Mouse (Mus musculus): ENCODE measurements around the gene Ptprh.

The Ptprh gene

GRCm38 (mm10) chr7:4603873-4604272 is at the start of gene Ptprh:
Ptprh (minus strand) TSS chr7:4604041.
- no peak for DNase-seq

GRCm38 (mm10) chr7:4653351-4653750 is 49.5 kb upstream of the Ptprh start:
- DNase-seq = no peak

GRCm38 (mm10) chr7:4652726-4653125 is 48.9 kb upstream of the Ptprh start:
- DNase-seq = no peak

DNA sequence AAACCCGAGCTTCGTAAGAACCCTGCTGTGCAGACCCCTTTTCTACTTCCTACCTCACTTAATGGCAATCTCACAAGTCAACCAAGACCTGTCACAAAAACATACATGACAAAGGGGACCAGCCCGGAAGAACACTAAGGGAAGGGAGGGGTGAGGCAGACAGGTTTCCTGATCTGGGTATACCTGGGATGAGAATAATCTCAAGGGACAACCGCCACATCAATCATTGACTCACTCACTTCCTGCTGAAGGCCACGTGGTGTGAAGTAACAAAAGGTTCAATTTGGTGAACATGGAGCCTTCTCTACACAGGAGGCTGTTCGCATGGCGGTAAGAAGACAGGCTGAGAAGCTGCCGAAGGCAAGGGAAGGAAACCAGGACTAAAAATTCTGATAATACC is 47.7 kb upstream of the Ptprh start:
- no peak for DNase-seq

GRCm38 (mm10) chr7:4647992-4648391 is 44.2 kb upstream of the Ptprh start:
- no peak for DNase-seq

- no peak for DNase-seq
Observed at GRCm38 (mm10) chr7:4647291-4647690, 43.5 kb upstream of the Ptprh start.

DNA sequence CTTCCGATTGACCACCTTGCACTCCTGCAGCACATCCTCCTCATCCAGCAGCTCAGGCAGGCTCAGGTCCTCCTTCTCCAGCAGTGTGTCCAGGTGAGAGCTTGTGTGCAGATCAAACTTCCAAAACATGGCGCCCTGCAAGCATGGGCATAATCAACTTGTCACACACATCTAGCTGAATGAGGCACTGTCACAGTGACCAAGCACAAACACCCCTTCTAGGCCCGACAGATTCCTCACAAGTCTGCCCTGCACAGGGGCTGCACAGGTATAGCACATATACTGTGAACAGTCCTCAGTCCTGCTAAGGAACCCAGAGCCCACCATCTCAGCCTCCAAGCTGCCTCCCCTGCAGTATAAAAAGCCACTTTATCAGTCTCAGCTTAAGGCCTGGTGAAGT is 43.0 kb upstream of the Ptprh start:
- no peak for DNase-seq

GRCm38 (mm10) chr7:4643225-4643624 is 39.4 kb upstream of the Ptprh start:
- no peak for DNase-seq

DNA sequence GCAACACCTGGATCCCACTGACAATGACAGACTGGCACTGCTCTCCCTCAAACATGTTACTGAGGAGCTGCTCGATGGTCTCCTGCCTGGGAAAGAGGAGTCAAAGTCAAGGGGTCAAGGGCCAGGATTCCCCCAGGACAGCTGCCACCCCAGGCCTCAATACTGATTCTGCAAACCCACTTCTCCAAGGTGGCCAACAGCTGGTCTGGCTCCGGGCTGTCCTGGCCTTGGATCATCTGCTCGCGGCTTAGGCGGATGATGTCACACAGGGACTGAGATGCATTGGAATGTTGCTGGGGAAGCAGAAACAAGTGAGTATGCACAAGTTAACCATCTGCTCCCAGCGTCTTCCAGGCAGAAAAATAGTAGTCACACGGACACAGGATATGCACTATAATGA is 38.1 kb upstream of the Ptprh start:
- DNase-seq = no peak

DNA sequence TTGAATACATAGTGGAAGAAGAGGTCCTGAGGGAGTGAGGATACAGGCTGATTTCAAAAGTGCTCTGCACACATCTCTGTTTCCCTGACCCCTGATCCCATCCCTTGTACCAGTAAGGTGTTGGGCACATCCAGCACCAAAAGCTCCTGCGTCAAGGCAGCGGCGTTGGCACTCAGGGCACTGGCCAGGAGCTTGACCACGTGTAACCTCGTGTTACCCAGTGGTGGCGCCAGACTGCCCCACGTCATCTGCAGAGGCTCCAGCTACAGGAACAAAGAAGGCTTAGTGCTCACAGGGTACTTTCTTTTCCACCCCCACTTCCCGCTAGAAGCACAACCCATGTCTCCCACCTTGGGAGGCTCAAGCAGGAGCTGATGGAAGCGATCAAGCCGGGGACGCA is 37.3 kb upstream of the Ptprh start:
- DNase-seq = no peak

DNA sequence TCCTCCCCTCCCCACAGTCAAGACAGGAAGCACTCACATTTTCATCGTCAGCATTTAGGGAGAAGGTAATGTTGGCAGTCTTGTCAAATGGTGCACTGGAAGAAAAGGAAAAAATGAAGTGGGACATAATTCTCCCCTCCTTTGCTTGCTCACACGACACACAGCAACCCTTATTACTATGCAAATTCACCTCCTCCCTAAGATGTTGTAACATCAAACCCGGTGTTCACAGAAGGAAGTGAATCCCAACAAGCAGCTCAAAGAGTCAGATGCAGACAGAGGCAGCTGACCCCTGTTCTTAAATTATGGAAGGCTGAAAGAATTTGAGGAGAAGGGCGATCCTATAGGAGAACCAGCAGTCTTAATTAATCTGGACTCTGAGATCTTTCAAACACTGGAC is 32.3 kb upstream of the Ptprh start:
- no peak for DNase-seq

DNA sequence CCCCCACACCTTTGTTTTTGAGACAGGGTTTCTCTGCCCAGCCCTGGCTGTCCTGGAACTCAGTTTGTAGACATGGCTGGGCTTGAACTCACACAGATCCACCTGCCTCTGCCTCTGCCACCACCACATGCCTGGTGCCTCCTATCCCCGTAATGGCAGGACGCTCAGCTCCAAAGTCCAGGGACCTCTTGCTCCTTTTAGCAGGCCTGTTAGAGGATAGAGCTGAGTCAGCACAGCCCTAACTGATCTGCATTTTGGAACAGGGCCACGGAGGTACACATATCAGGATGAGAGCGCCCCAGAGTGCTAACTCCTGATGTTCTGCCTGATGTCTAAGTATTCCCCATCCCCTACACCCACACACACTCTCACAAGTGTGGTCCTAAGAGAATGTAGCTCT is 27.2 kb upstream of the Ptprh start, which contains the start of gene Tmem86b:
Gene Tmem86b, minus strand, starts transcription at position 392 of the 400 bp plus-strand sequence.
- DNase-seq = no peak

DNA sequence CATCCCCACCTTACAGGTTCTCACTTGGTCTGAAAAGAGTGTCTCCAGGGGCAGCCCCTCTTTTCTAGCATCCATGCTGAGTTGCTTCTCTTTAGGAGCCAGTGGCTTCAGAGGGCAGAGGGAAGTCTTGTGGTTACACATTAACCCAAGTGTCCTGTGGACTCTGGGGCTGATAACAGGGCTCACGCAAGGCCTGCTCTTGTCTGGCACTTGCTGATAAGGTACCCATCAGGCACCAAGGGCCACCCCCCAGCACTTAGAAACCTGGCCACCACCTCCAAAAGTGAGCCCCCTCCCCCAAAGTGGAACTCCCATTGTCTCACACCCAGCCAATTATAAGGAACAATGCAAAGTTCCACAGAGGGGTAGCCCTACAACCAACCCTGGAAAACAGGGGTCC is 26.4 kb upstream of the Ptprh start:
- no peak for DNase-seq

- DNase-seq = no peak
Observed at GRCm38 (mm10) chr7:4629586-4629985, 25.7 kb upstream of the Ptprh start.

- DNase-seq = no peak
Observed at GRCm38 (mm10) chr7:4625928-4626327, 22.1 kb upstream of the Ptprh start.

GRCm38 (mm10) chr7:4624343-4624742 is 20.5 kb upstream of the Ptprh start:
- no peak for DNase-seq

DNA sequence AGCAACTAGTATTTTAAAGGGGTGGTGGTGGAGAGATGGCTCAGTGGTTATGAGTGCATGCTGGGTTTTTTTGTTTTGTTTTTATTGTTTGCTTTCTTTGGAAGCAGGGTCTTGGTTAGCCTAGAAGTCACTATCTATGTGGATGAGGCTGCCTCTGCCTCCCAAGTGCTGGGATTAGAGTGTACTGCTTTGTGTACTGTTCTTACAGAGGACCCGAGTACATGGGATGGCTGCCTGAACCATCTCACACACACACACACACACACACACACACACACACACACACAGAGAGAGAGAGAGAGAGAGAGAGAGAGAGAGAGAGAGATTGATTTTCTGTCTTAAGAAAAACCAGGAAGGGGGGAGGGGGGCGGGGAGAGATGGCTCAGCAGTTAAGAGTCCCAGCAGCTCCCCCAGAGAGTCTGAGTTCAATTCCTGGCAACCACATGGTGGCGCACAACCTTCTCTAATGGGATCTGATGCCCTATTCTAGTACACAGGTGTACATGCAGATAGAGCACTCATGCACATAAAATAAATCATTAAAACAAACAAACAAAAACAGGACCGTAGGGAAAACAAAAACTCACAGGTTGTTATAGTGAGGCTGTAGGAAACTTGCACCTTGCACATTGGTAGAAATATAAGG is 19.8 kb upstream of the Ptprh start:
- peak; percentile 44 for DNase-seq

DNA sequence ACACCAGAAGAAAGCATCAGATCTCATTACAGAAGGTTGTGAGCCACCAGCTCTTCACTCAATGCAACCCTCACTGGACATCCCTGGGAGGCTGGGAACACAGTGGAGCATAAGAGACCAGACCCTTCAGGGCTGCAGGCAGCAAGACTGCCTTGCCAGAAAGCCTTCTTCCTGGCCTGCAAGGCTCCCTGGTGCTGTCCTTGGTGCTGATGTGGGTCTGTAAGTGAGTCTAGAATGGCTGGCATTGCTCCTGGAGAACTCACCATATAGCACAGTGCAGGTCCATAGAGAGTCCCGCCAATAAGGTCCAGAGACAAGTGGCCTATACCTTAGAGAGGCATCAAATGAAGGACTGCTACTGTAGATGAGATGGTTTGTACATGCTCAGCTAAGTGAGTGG is 16.1 kb upstream of the Ptprh start:
- DNase-seq = no peak

GRCm38 (mm10) chr7:4613740-4614403 is 10.0 kb upstream of the Ptprh start:
- DNase-seq = no peak

DNA sequence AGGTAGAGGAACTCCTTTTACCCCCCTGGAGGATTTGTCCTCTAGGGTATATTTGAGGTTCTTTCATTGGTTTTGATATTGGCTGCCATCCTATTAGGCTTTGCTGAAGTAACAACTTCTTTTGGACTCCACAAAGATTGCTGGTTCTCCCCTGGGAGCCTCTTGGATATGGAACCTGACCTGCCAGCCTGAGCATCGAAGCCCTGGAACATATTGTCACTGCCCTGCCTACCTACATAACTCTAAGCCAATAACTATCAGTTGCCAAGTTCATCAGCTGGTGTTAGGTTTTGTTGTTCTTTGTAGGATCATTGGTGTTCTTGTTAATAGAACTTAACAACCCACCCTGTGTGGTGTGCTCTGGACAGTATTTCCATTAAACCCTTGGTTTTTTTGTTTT is 9.1 kb upstream of the Ptprh start:
- DNase-seq = peak; percentile 45

- DNase-seq = no peak
Observed at GRCm38 (mm10) chr7:4612386-4612785, 8.5 kb upstream of the Ptprh start.

DNA sequence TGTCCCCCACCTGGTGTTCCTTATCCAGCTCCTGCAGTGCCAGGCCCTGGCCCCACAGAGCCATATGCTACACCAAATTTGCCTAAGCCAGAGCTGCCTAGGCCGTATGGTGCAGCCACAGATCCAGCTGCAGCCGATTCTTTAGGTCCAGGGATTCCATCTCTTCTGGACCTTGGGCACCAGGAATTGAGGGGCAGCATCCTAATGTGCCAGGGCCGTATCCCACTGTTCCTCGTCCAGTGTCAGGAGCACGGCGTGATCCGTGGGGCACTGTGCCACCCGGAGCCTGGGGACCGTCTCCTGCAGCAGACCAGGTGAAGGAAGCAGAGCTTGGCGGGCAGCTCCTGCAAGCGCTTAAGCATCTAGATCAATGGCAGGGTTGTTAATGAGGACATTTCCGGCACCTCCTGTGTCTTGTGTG is 8.1 kb upstream of the Ptprh start:
- DNase-seq = peak; percentile 81

- peak; percentile 92 for DNase-seq
Observed at GRCm38 (mm10) chr7:4611511-4611910, 7.7 kb upstream of the Ptprh start.

DNA sequence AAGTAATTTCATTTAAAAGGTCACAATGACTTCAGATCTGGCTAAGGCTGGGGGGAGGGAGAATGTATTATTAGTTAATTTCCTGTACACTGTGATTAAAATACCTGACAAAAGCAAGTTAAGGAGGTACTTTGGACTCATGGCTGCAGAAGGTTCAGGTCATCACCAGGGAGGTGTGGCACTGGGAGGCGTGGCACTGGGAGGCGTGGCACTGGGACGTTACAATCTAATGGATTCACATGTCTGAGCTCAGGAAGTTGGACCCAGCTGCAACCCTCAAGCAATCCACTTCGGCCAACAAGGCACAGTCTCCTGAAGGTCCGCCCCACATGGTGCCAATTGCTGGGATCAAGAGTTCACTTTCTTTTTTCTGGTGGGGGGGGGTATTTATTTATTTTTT is 4.2 kb upstream of the Ptprh start:
- DNase-seq = no peak

- no peak for DNase-seq
Observed at GRCm38 (mm10) chr7:4602969-4603368, 872 bp downstream of the Ptprh start.

All from cerebellum, adult 8-10 months (tissue).